In the genomic region with DNA sequence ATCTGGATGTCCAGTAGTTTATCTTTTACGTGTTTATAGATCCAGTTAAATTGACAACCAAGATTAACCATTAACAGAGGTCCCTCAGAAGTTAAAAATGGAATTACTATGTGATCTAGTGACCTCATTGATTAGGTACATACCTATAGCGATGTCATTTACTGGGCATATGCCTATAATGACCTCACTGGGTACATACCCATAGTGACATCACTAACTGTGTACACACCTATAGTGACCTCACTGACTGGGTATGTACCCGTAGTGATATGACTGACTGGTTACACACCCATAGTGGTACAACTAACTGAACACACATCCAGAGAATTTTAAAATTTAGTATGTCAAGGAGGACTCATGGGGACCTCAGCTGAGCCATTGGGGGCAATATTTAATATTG, we compare ENCODE assay signal across 31 mouse cellular contexts. TPM values are rescaled to one million over a fixed set of nuclear protein-coding genes. Genes with fewer than 3 reads are reported as not detected.
A peak's percentile ranks its signal among the peaks of the same experiment; 100 is the strongest.
DNase-seq lines count a peak whose midpoint lies in the region; ATAC-seq and TF ChIP-seq lines count a peak whose summit lies in the region.
"Had no signal": no experiment of that assay in that cellular context is flagged by ENCODE, and none has a peak within 500 bp of the region (broad histone marks: within the 10 kb centered on the region; RNA-seq: fewer than 3 reads in every experiment).

No protein-coding gene starts in this region.

- ATAC-seq in heart, embryonic 12.5 days (ENCODE audit: insufficient number of reproducible peaks, low FRiP score) = no peak
- ATAC-seq in liver, embryonic 16.5 days (ENCODE audit: low read depth) = peak; percentile 37; the same call in 1 of the 2 replicates
- ATAC-seq in liver, embryonic 12.5 days = no peak
- ATAC-seq in midbrain, embryonic 11.5 days (ENCODE audit: low FRiP score) = no peak
- no peak for ATAC-seq in midbrain, embryonic 13.5 days
- no peak for ATAC-seq in forebrain, postnatal 0 days
- ATAC-seq: activated CD4-positive, CD25-positive, alpha-beta regulatory T cell, adult 4 months; CD4-positive, CD25-positive, alpha-beta regulatory T cell, adult 4 months; forebrain, embryonic 14.5 days; Patski had no signal

- H3K36me3 ChIP-seq in heart, embryonic 10.5 days = no peaks in the 10 kb centered on the region
- no peaks in the 10 kb centered on the region for H3K36me3 ChIP-seq in heart, embryonic 12.5 days
- no peaks in the 10 kb centered on the region for H3K36me3 ChIP-seq in liver, embryonic 16.5 days (ENCODE audit: control insufficient read depth, insufficient read depth)
- H3K36me3 ChIP-seq in liver, embryonic 12.5 days = no peaks in the 10 kb centered on the region
- no peaks in the 10 kb centered on the region for H3K36me3 ChIP-seq in midbrain, embryonic 11.5 days (ENCODE audit: control insufficient read depth, insufficient read depth, low read length)
- no peaks in the 10 kb centered on the region for H3K36me3 ChIP-seq in midbrain, embryonic 13.5 days
- no peaks in the 10 kb centered on the region for H3K36me3 ChIP-seq in forebrain, postnatal 0 days (ENCODE audit: insufficient read depth)
- H3K36me3 ChIP-seq: embryonic facial prominence, embryonic 13.5 days; embryonic facial prominence, embryonic 15.5 days; forebrain, embryonic 10.5 days; forebrain, embryonic 12.5 days; G1E had no signal

- no peak overlapping the region for H3K9ac ChIP-seq in heart, embryonic 12.5 days
- H3K9ac ChIP-seq in liver, embryonic 16.5 days (ENCODE audit: low read depth, low read length) = no peak overlapping the region
- no peak overlapping the region for H3K9ac ChIP-seq in liver, embryonic 12.5 days
- H3K9ac ChIP-seq in midbrain, embryonic 11.5 days (ENCODE audit: low read length) = no peak overlapping the region
- no peak overlapping the region for H3K9ac ChIP-seq in midbrain, embryonic 13.5 days (replicated peaks)
- no peak overlapping the region for H3K9ac ChIP-seq in forebrain, postnatal 0 days
- H3K9ac ChIP-seq: embryonic facial prominence, embryonic 13.5 days; embryonic facial prominence, embryonic 15.5 days; forebrain, embryonic 12.5 days had no signal

- TF ChIP-seq CTCF in forebrain, postnatal 0 days (IDR thresholded peaks at IDR 0.05; ENCODE audit: low read depth) = no peak

- peak; percentile 10 for DNase-seq in heart, embryonic 10.5 days (ENCODE audit: low spot score)
- DNase-seq in midbrain, embryonic 11.5 days (ENCODE audit: low spot score, missing footprints) = peak; percentile 31
- no peak for DNase-seq in forebrain, postnatal 0 days
- DNase-seq: adrenal gland, adult 8-10 months; adrenal gland, postnatal 14 days; adrenal gland, postnatal 36 days; B cell, adult 2 months; cerebellum, adult 11-12 months; cerebellum, adult 2 months; cerebellum, adult 9-10 months; cerebellum, postnatal 10 days; cerebellum, postnatal 25 days; embryo, embryonic 11 days had no signal

- H3K27ac ChIP-seq in heart, embryonic 10.5 days = no peak overlapping the region
- no peak overlapping the region for H3K27ac ChIP-seq in heart, embryonic 12.5 days (ENCODE audit: poor library complexity, severe bottlenecking)
- H3K27ac ChIP-seq in liver, embryonic 16.5 days (ENCODE audit: low read length) = no peak overlapping the region
- H3K27ac ChIP-seq in liver, embryonic 12.5 days = no peak overlapping the region
- H3K27ac ChIP-seq in midbrain, embryonic 11.5 days (ENCODE audit: low read depth, low read length) = no peak overlapping the region
- no peak overlapping the region for H3K27ac ChIP-seq in midbrain, embryonic 13.5 days
- H3K27ac ChIP-seq in forebrain, postnatal 0 days (ENCODE audit: low read depth, low read length) = no peak overlapping the region
- H3K27ac ChIP-seq: embryonic facial prominence, embryonic 13.5 days; embryonic facial prominence, embryonic 15.5 days; forebrain, embryonic 10.5 days; forebrain, embryonic 12.5 days had no signal

- H3K9me3 ChIP-seq in heart, embryonic 10.5 days = no peaks in the 10 kb centered on the region
- 0 out of 2 replicates have a peak, but pooled peaks cover 3% of the 10 kb centered on the region for H3K9me3 ChIP-seq in heart, embryonic 12.5 days (replicated peaks)
- no peaks in the 10 kb centered on the region for H3K9me3 ChIP-seq in liver, embryonic 16.5 days (replicated peaks; ENCODE audit: control insufficient read depth, low read length)
- H3K9me3 ChIP-seq in liver, embryonic 12.5 days (replicated peaks) = no peaks in the 10 kb centered on the region
- no peaks in the 10 kb centered on the region for H3K9me3 ChIP-seq in midbrain, embryonic 11.5 days (ENCODE audit: control insufficient read depth, low read length)
- no peaks in the 10 kb centered on the region for H3K9me3 ChIP-seq in midbrain, embryonic 13.5 days
- no peaks in the 10 kb centered on the region for H3K9me3 ChIP-seq in forebrain, postnatal 0 days (ENCODE audit: low read length)
- H3K9me3 ChIP-seq: embryonic facial prominence, embryonic 15.5 days; forebrain, embryonic 12.5 days; G1E had no signal

- WGBS in heart, embryonic 10.5 days = 81% methylated on average over 3 of the region's 3 CpGs
- WGBS in heart, embryonic 12.5 days = 79% methylated on average over 3 of the region's 3 CpGs
- 52% methylated on average over 3 of the region's 3 CpGs for WGBS in liver, embryonic 16.5 days (ENCODE audit: insufficient replicate concordance)
- WGBS in liver, embryonic 12.5 days (ENCODE audit: insufficient replicate concordance) = 56% methylated on average over 3 of the region's 3 CpGs
- 88% methylated on average over 3 of the region's 3 CpGs for WGBS in midbrain, embryonic 11.5 days
- 93% methylated on average over 3 of the region's 3 CpGs for WGBS in midbrain, embryonic 13.5 days
- WGBS in forebrain, postnatal 0 days = 89% methylated on average over 3 of the region's 3 CpGs

- no peak overlapping the region for H3K4me3 ChIP-seq in heart, embryonic 10.5 days
- H3K4me3 ChIP-seq in heart, embryonic 12.5 days = no peak overlapping the region
- no peak overlapping the region for H3K4me3 ChIP-seq in liver, embryonic 16.5 days (ENCODE audit: low read depth, low read length)
- no peak overlapping the region for H3K4me3 ChIP-seq in liver, embryonic 12.5 days
- no peak overlapping the region for H3K4me3 ChIP-seq in midbrain, embryonic 11.5 days (ENCODE audit: low read depth, low read length)
- H3K4me3 ChIP-seq in midbrain, embryonic 13.5 days (replicated peaks) = no peak overlapping the region
- H3K4me3 ChIP-seq in forebrain, postnatal 0 days (ENCODE audit: low read depth, low read length) = no peak overlapping the region
- H3K4me3 ChIP-seq: embryonic facial prominence, embryonic 13.5 days; embryonic facial prominence, embryonic 15.5 days; erythroblast, embryonic 14.5 days; forebrain, embryonic 10.5 days; forebrain, embryonic 12.5 days had no signal

- H3K4me2 ChIP-seq in heart, embryonic 12.5 days = no peak overlapping the region
- H3K4me2 ChIP-seq in liver, embryonic 16.5 days (ENCODE audit: low read depth, low read length) = no peak overlapping the region
- no peak overlapping the region for H3K4me2 ChIP-seq in liver, embryonic 12.5 days
- H3K4me2 ChIP-seq in midbrain, embryonic 11.5 days = no peak overlapping the region
- H3K4me2 ChIP-seq in midbrain, embryonic 13.5 days (replicated peaks) = no peak overlapping the region
- H3K4me2 ChIP-seq in forebrain, postnatal 0 days (ENCODE audit: low read depth) = no peak overlapping the region
- H3K4me2 ChIP-seq: embryonic facial prominence, embryonic 13.5 days; embryonic facial prominence, embryonic 15.5 days; forebrain, embryonic 12.5 days had no signal

- H3K27me3 ChIP-seq in heart, embryonic 10.5 days (ENCODE audit: insufficient read depth, poor library complexity, severe bottlenecking) = no peaks in the 10 kb centered on the region
- no peaks in the 10 kb centered on the region for H3K27me3 ChIP-seq in heart, embryonic 12.5 days (replicated peaks)
- H3K27me3 ChIP-seq in liver, embryonic 16.5 days (ENCODE audit: control insufficient read depth, insufficient read depth, low read depth, low read length) = no peaks in the 10 kb centered on the region
- no peaks in the 10 kb centered on the region for H3K27me3 ChIP-seq in liver, embryonic 12.5 days (replicated peaks)
- no peaks in the 10 kb centered on the region for H3K27me3 ChIP-seq in midbrain, embryonic 11.5 days (ENCODE audit: control insufficient read depth, insufficient read depth, low read length)
- H3K27me3 ChIP-seq in midbrain, embryonic 13.5 days = no peaks in the 10 kb centered on the region
- H3K27me3 ChIP-seq in forebrain, postnatal 0 days (ENCODE audit: insufficient read depth, low read length) = no peaks in the 10 kb centered on the region
- H3K27me3 ChIP-seq: embryonic facial prominence, embryonic 13.5 days; embryonic facial prominence, embryonic 15.5 days; forebrain, embryonic 12.5 days; Patski had no signal

- H3K4me1 ChIP-seq in heart, embryonic 10.5 days = peaks cover 11% of the 10 kb centered on the region
- peaks cover 5% of the 10 kb centered on the region for H3K4me1 ChIP-seq in heart, embryonic 12.5 days (replicated peaks)
- H3K4me1 ChIP-seq in liver, embryonic 16.5 days (ENCODE audit: control insufficient read depth, low read depth, low read length) = no peaks in the 10 kb centered on the region
- H3K4me1 ChIP-seq in liver, embryonic 12.5 days = no peaks in the 10 kb centered on the region
- peaks cover 15% of the 10 kb centered on the region for H3K4me1 ChIP-seq in midbrain, embryonic 11.5 days (ENCODE audit: control insufficient read depth, insufficient read depth, low read length)
- peaks cover 20% of the 10 kb centered on the region for H3K4me1 ChIP-seq in midbrain, embryonic 13.5 days (replicated peaks)
- H3K4me1 ChIP-seq in forebrain, postnatal 0 days (ENCODE audit: insufficient read depth) = no peaks in the 10 kb centered on the region
- H3K4me1 ChIP-seq: embryonic facial prominence, embryonic 13.5 days; embryonic facial prominence, embryonic 15.5 days had no signal

RNA-seq across cellular contexts. Expression of gene Gm11983, which starts 18.5 kb away (rescaled TPM):
- polyA plus RNA-seq in heart, embryonic 10.5 days (2016; fragmentation: Nextera tagmentation; extraction: Ambion mirVana) = not detected in 2 replicates
- not detected in 2 replicates for polyA plus RNA-seq in heart, embryonic 12.5 days (2016; fragmentation: Nextera tagmentation; extraction: Ambion mirVana)
- polyA plus RNA-seq in liver, embryonic 16.5 days (2015; fragmentation: Nextera tagmentation; extraction: Ambion mirVana) = not detected in 2 replicates
- not detected in 2 replicates for polyA plus RNA-seq in liver, embryonic 12.5 days (2016; fragmentation: Nextera tagmentation; extraction: Ambion mirVana)
- not detected in 2 replicates for polyA plus RNA-seq in midbrain, embryonic 11.5 days (2014; fragmentation: Nextera tagmentation; extraction: Ambion mirVana)
- not detected in 2 replicates for polyA plus RNA-seq in midbrain, embryonic 13.5 days (2015; fragmentation: Nextera tagmentation; extraction: Ambion mirVana)
- total RNA-seq in forebrain, postnatal 0 days (2014; rRNA removed) = not detected in 2 replicates
- polyA plus RNA-seq in forebrain, postnatal 0 days (2015; fragmentation: Nextera tagmentation; extraction: Ambion mirVana) = not detected in 2 replicates
- total RNA-seq: adrenal gland, adult 18-20 months; adrenal gland, adult 8-10 months; adrenal gland, postnatal 14 days; adrenal gland, postnatal 36 days; CH12.LX; common myeloid progenitor, adult 5-6 weeks had no signal
- polyA plus RNA-seq: activated CD4-positive, CD25-positive, alpha-beta regulatory T cell, adult 4 months; CD4-positive, CD25-positive, alpha-beta regulatory T cell, adult 4 months; cerebellum, adult 2 months; embryonic facial prominence, embryonic 11.5 days; embryonic facial prominence, embryonic 13.5 days; embryonic facial prominence, embryonic 15.5 days; erythroblast, embryonic 14.5 days; forebrain, embryonic 10.5 days; forebrain, embryonic 12.5 days; forebrain, embryonic 14.5 days; G1E; Patski had no signal
